Mouse (Mus musculus) layer of hippocampus, postnatal 14 days (tissue): ENCODE measurements around the gene Zbtb40. TPM values are rescaled to one million over a fixed set of nuclear protein-coding genes. Genes with fewer than 3 reads are reported as not detected.

Experiments used
- DNase-seq, 2 experiments: peaks; one replicate each; pipeline ENCODE4 v3.0.0; 2021 to 2022; ENCODE audit warnings: low spot score in 2 of 2, mixed read lengths in 1 of 2
- total RNA-seq, 2 experiments: library from RNA; stranded (reverse); gene quantifications; 2 replicates each; pipeline ENCODE4 v1.2.3; 2021

Gene Zbtb40
- total RNA-seq, 2 experiments from 2014 or later, result 9.1 to 9.5 TPM

DNA sequence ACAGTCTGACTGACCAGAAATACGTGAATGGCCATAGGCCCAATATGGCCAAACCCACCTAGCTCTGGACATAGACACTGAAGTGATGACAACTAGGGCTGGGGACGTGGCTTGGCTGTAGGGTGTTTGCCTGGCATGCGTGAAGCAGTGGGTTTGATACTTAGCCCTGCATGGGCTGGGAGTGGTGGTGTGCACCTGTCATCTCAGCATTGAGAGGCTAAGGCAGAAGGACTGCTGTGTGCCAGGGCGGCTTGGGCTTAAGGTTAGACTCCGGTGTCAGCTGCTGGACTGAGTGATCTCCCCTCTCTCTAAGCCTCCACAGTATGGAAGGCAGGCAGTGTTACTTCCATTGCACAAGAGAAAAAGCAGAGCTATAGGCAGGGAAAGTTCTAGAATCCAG, 110.7 kb downstream of the Zbtb40 start:
- no peak for DNase-seq

DNA sequence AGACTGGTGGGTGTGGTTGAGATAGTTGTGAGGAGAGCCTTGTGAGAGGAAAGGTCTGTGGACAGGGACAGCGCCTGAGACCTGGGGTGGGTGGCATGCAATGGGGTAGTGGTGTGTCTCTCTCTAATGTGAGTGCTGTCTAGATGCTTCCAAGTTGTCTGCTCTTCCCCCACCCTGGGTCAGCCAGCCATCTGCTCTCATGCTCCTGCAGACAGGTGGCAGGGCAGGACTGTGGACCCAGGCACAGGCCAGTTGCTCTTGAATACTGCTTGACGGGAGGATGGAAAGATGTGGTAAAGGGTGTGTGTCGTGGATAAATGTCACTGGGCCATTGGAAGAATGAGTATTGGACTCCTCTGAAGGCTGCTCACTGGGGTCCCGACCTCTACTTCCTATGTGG, 111.3 kb downstream of the Zbtb40 start:
- no peak for DNase-seq

DNA sequence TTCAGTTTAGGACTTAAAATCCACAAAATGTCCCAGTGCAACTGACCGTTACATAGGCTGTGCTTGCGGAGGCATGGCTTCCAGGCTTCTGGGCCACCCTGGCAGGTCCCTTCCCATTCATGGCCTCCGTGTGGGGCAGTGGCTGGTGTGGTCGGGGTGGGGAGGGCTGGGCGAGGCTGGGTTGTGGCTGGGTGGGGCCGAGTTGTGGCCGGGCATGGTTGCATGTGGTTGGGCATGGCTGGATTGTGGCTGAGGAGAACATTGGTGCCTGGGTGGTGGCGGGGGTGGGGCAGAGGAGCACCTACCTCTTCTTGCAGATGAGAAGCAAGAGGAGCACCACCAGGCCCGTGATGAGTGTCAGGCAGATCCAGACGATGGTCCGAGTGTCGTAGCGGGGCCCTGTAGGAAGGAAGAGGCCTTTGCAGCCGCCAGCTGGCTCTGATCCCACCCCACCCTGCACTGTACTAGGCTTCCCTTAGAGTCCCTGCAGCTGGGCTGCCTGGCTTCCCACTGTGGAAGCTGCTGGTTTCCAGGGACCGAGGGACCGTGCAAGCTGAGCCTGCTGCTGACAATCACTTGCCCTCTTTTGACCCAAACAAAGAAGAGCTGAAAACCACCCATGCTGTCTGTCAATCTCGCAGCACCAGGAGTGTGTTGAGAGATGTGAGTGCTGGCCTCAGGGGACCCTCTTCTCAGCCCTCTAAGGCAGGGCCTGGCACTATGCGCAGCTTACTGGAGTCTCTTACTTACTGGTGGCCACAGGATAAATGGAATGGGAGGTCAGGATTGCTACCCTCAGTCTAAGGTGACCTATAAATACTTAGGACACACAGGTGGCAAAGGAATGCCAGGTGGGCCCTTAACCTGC, 113.6 kb downstream of the Zbtb40 start:
- DNase-seq, result no peak

DNA sequence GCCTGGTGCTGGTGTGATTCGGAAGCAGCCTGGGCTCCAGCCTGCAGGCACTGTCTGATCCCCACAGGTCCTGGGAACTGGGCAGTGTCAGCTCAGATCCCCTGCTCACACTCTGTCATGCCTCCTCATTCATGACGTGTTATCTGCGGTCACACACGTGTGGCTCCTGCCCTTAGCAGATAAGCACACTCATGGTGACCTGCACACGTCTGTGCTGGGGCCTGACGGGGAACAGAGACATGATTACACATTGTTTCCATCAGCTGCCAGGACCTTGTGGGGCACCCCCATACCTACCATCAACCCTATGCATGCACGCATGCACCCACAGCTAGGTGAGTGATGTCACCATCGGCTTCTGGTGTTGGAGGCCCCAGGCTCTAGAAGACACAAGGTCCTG, 118.1 kb downstream of the Zbtb40 start:
- DNase-seq, result no peak

Other genes with a start within 250 kb of the Zbtb40 start
- gene Ephb2, start 212.8 kb downstream of the Zbtb40 start, total RNA-seq, result 10 to 100 TPM; 40.5 to 43.9 TPM
- 10 to 100 TPM; 40.7 to 47.6 TPM for gene C1qb, start 162.6 kb downstream of the Zbtb40 start, total RNA-seq
- gene C1qc, start 155.7 kb downstream of the Zbtb40 start, total RNA-seq, result 10 to 100 TPM; 42.6 to 43.2 TPM
- gene C1qa, start 150.0 kb downstream of the Zbtb40 start, total RNA-seq, result 10 to 100 TPM; 42.0 TPM
- gene Epha8, start 92.0 kb downstream of the Zbtb40 start, total RNA-seq, result 1 to 10 TPM; 5.7 to 7.5 TPM
- gene Wnt4, start 228.7 kb upstream of the Zbtb40 start, total RNA-seq, result 10 to 100 TPM; 10.0 to 11.3 TPM